Mouse (Mus musculus) MEL (cell line): ENCODE data around the gene B9d2. TPM values are rescaled to one million over a fixed set of nuclear protein-coding genes. Genes with fewer than 3 reads are reported as not detected.

Experiments used
- DNase-seq: peaks from one replicate; pipeline ENCODE4 v3.0.0; 2011; ENCODE audit warnings: low read depth, low spot score
- H3K27ac ChIP-seq: 2 replicates; pipeline ENCODE4 v1.5.1; 2012; ENCODE audit warnings: low read depth, mild to moderate bottlenecking, control low read depth, low read length, moderate library complexity; ENCODE audit not compliant: control insufficient read depth
- H3K27me3 ChIP-seq, 2 experiments: fragments of 150-350 bp in 1 of 2; sonication (generic) in 1 of 2; 2 replicates each; pipeline ENCODE4 v1.6.1; 2012; ENCODE audit warnings: low read length in 2 of 2, mild to moderate bottlenecking in 2 of 2, improper control_type of control experiment in 1 of 2, moderate library complexity in 1 of 2; ENCODE audit not compliant: insufficient read depth in 2 of 2, control insufficient read depth in 1 of 2
- H3K36me3 ChIP-seq, 2 experiments: 2 replicates each; pipeline ENCODE4 v1.6.1; 2012 to 2014; ENCODE audit warnings: low read length in 2 of 2, improper control_type of control experiment in 1 of 2, inconsistent platforms in 1 of 2, mild to moderate bottlenecking in 1 of 2; ENCODE audit not compliant: insufficient read depth in 2 of 2, control insufficient read depth in 1 of 2
- H3K4me1 ChIP-seq, 2 experiments: fragments of 150-350 bp in 1 of 2; sonication (generic) in 1 of 2; 2 replicates each; pipeline ENCODE4 v1.6.1; 2012; ENCODE audit warnings: low read length in 2 of 2, improper control_type of control experiment in 1 of 2, mild to moderate bottlenecking in 1 of 2; ENCODE audit not compliant: insufficient read depth in 2 of 2, control insufficient read depth in 1 of 2
- H3K4me3 ChIP-seq, 2 experiments: fragments of 150-350 bp in 1 of 2; sonication (generic) in 1 of 2; 2 replicates each; pipeline ENCODE4 v1.5.1; 2012; ENCODE audit warnings: low read depth in 2 of 2, low read length in 2 of 2, mild to moderate bottlenecking in 2 of 2, moderate library complexity in 2 of 2, control low read depth in 1 of 2, improper control_type of control experiment in 1 of 2; ENCODE audit not compliant: control insufficient read depth in 1 of 2, insufficient read depth in 1 of 2
- H3K79me2 ChIP-seq: 2 replicates; pipeline ENCODE4 v1.6.1; 2012; ENCODE audit warnings: mild to moderate bottlenecking, low read length, moderate library complexity; ENCODE audit not compliant: control insufficient read depth, poor library complexity, insufficient read depth
- H3K9ac ChIP-seq: 2 replicates; pipeline ENCODE4 v1.6.1; 2012; ENCODE audit warnings: low read depth, mild to moderate bottlenecking, control low read depth, low read length, moderate library complexity; ENCODE audit not compliant: control insufficient read depth, poor library complexity, severe bottlenecking
- H3K9me3 ChIP-seq: fragments of 150-350 bp; sonication (generic); replicated peaks from 2 replicates; pipeline ENCODE4 v1.6.1; 2012; ENCODE audit warnings: mild to moderate bottlenecking, low read length, improper control_type of control experiment, moderate library complexity; ENCODE audit not compliant: insufficient read depth
- BHLHE40 ChIP-seq: IDR thresholded peaks from 2 replicates; pipeline ENCODE4 v1.6.1; 2012; ENCODE audit warnings: low read depth, mild to moderate bottlenecking, inconsistent platforms, low read length, improper control_type of control experiment, borderline replicate concordance
- CHD1 ChIP-seq: IDR thresholded peaks from 2 replicates; pipeline ENCODE4 v1.6.1; 2012; ENCODE audit warnings: low read depth, mild to moderate bottlenecking, inconsistent platforms, low read length, improper control_type of control experiment
- CTCF ChIP-seq, 3 experiments: IDR thresholded peaks in 2 of 3; conservative IDR thresholded peaks in 1 of 3; 2 replicates each; pipeline ENCODE4 v1.5.1; 2011 to 2012; ENCODE audit warnings: low read length in 3 of 3, low read depth in 2 of 3, mild to moderate bottlenecking in 2 of 3, improper control_type of control experiment in 1 of 3, inconsistent platforms in 1 of 3, mixed read lengths in 1 of 3, moderate library complexity in 1 of 3; ENCODE audit not compliant: control insufficient read depth in 1 of 3, insufficient read depth in 1 of 3, poor library complexity in 1 of 3, severe bottlenecking in 1 of 3
- ETS1 ChIP-seq: IDR thresholded peaks from 2 replicates; pipeline ENCODE4 v1.6.1; 2012; ENCODE audit warnings: low read depth, mild to moderate bottlenecking, inconsistent platforms, low read length, improper control_type of control experiment, moderate library complexity
- HCFC1 ChIP-seq: IDR thresholded peaks from 2 replicates; pipeline ENCODE4 v1.6.1; 2012; ENCODE audit warnings: low read depth, mild to moderate bottlenecking, inconsistent platforms, low read length, improper control_type of control experiment, moderate library complexity
- JUND ChIP-seq: IDR thresholded peaks from 2 replicates; pipeline ENCODE4 v1.6.1; 2011; ENCODE audit warnings: low read depth, mild to moderate bottlenecking, improper control_type of control experiment, low read length
- KAT2A ChIP-seq: conservative IDR thresholded peaks from 2 replicates; pipeline ENCODE4 v1.6.1; 2012; ENCODE audit warnings: low read depth, low read length, improper control_type of control experiment, inconsistent platforms
- MAFK ChIP-seq: IDR thresholded peaks from 2 replicates; pipeline ENCODE4 v1.6.1; 2011; ENCODE audit warnings: low read depth, mild to moderate bottlenecking, low read length, improper control_type of control experiment, borderline replicate concordance
- MAX ChIP-seq: IDR thresholded peaks from 2 replicates; pipeline ENCODE4 v1.6.1; 2011; ENCODE audit warnings: low read length, improper control_type of control experiment
- MXI1 ChIP-seq: IDR thresholded peaks from 2 replicates; pipeline ENCODE4 v1.6.1; 2011; ENCODE audit warnings: mild to moderate bottlenecking, low read depth, low read length, improper control_type of control experiment
- MYB ChIP-seq: IDR thresholded peaks from 2 replicates; pipeline ENCODE4 v1.6.1; 2011; ENCODE audit warnings: mild to moderate bottlenecking, low read depth, low read length, improper control_type of control experiment
- MYC ChIP-seq: IDR thresholded peaks from 2 replicates; pipeline ENCODE4 v1.6.1; 2011; ENCODE audit warnings: low read depth, mild to moderate bottlenecking, low read length, improper control_type of control experiment, moderate library complexity
- NELFE ChIP-seq: IDR thresholded peaks from 2 replicates; pipeline ENCODE4 v1.6.1; 2011; ENCODE audit warnings: low read depth, low read length, improper control_type of control experiment
- NRF1 ChIP-seq: IDR thresholded peaks from 2 replicates; pipeline ENCODE4 v1.6.1; 2014; ENCODE audit warnings: low read depth, mild to moderate bottlenecking, inconsistent platforms, low read length, improper control_type of control experiment, moderate library complexity; ENCODE audit not compliant: poor library complexity, insufficient read depth, severe bottlenecking
- POLR2A ChIP-seq, 2 experiments: IDR thresholded peaks; 2 replicates each; pipeline ENCODE4 v1.6.1; 2011 to 2012; ENCODE audit warnings: low read length in 2 of 2, mild to moderate bottlenecking in 2 of 2, control low read depth in 1 of 2, improper control_type of control experiment in 1 of 2, low read depth in 1 of 2, moderate library complexity in 1 of 2; ENCODE audit not compliant: control insufficient read depth in 1 of 2, insufficient read depth in 1 of 2, poor library complexity in 1 of 2
- POLR2AphosphoS5 ChIP-seq: IDR thresholded peaks from 2 replicates; pipeline ENCODE4 v1.6.1; 2012; ENCODE audit warnings: low read depth, borderline replicate concordance, mild to moderate bottlenecking, inconsistent platforms, low read length, moderate library complexity, mixed read lengths
- RAD21 ChIP-seq: IDR thresholded peaks from 2 replicates; pipeline ENCODE4 v1.6.1; 2011; ENCODE audit warnings: mild to moderate bottlenecking, low read depth, low read length, improper control_type of control experiment
- RCOR1 ChIP-seq: IDR thresholded peaks from 2 replicates; pipeline ENCODE4 v1.6.1; 2012; ENCODE audit warnings: low read depth, mild to moderate bottlenecking, inconsistent platforms, low read length, improper control_type of control experiment
- SIN3A ChIP-seq: IDR thresholded peaks from 2 replicates; pipeline ENCODE4 v1.6.1; 2012; ENCODE audit warnings: low read length, improper control_type of control experiment, inconsistent platforms
- SMC3 ChIP-seq: IDR thresholded peaks from 2 replicates; pipeline ENCODE4 v1.6.1; 2011; ENCODE audit warnings: low read depth, low read length, improper control_type of control experiment
- TAL1 ChIP-seq: IDR thresholded peaks from 2 replicates; pipeline ENCODE4 v1.6.1; 2012; ENCODE audit warnings: mild to moderate bottlenecking, inconsistent platforms, low read length, moderate library complexity, mixed read lengths
- TBP ChIP-seq: IDR thresholded peaks from 2 replicates; pipeline ENCODE4 v1.8.0; 2011; ENCODE audit warnings: low read depth, low read length, improper control_type of control experiment
- TCF12 ChIP-seq: IDR thresholded peaks from 2 replicates; pipeline ENCODE4 v1.6.1; 2014; ENCODE audit warnings: low read depth, mild to moderate bottlenecking, inconsistent platforms, low read length, improper control_type of control experiment, moderate library complexity
- UBTF ChIP-seq: IDR thresholded peaks from 2 replicates; pipeline ENCODE4 v1.6.1; 2012; ENCODE audit warnings: low read depth, mild to moderate bottlenecking, inconsistent platforms, low read length, improper control_type of control experiment, moderate library complexity, borderline replicate concordance; ENCODE audit not compliant: insufficient read depth
- USF1 ChIP-seq: IDR thresholded peaks from 2 replicates; pipeline ENCODE4 v1.6.1; 2014; ENCODE audit warnings: low read depth, mild to moderate bottlenecking, inconsistent platforms, low read length, improper control_type of control experiment, moderate library complexity
- ZC3H11A ChIP-seq: IDR thresholded peaks from 2 replicates; pipeline ENCODE4 v1.6.1; 2012; ENCODE audit warnings: low read depth, mild to moderate bottlenecking, inconsistent platforms, low read length, improper control_type of control experiment
- ZNF384 ChIP-seq: IDR thresholded peaks from 2 replicates; pipeline ENCODE4 v1.6.1; 2012; ENCODE audit warnings: low read depth, mild to moderate bottlenecking, inconsistent platforms, low read length, improper control_type of control experiment
- polyA plus RNA-seq, 2 experiments: library from polyadenylated mRNA; stranded (reverse) in 1 of 2; unstranded in 1 of 2; fragments of >175 nt in 1 of 2; fragments of >200 nt in 1 of 2; gene quantifications; 2 replicates each; pipeline versions ENCODE4 v1.2.1 to v1.2.4; 2012; ENCODE audit warnings: low replicate concordance in 2 of 2, low read depth in 1 of 2; ENCODE audit not compliant: insufficient read length in 2 of 2, insufficient read depth in 1 of 2, missing spikeins in 1 of 2
- total RNA-seq: library from RNA; depleted of rRNA; stranded (reverse); fragments of 300-350 nt; gene quantifications from 2 replicates; pipeline ENCODE4 v1.2.3, GENCODE M21; 2012

B9d2 gene
- total and polyA plus RNA-seq, 3 experiments, result 70.4 to 108 TPM; not detected in 1

GRCm38 (mm10) chr7:25684659-25685058 lies 4.1 kb downstream of the B9d2 start:
- Histone ChIP-seq H3K27ac (peak overlapping the region; percentile 99), H3K4me1 (peaks cover 13 to 46% of the 10 kb centered on the region in 2 experiments), H3K9me3 (no peaks in the 10 kb centered on the region), H3K9ac (0 out of 2 replicates have a peak overlapping the region, but pooled peaks have one; percentile 5), H3K4me3 (no peak overlapping the region), H3K27me3 (no peaks in the 10 kb centered on the region), H3K36me3 (peaks cover 0 to 43% of the 10 kb centered on the region in 2 experiments; a peak in 2 of 4 replicates), H3K79me2 (peaks cover 63% of the 10 kb centered on the region)
- TF ChIP-seq MAFK (no peak), RAD21 (no peak), ZNF384 (no peak), TCF12 (no peak), MXI1 (no peak), UBTF (no peak), MYC (no peak), MAX (no peak), HCFC1 (no peak), POLR2AphosphoS5 (no peak), SIN3A (no peak), SMC3 (no peak), CHD1 (no peak), ZC3H11A (no peak), KAT2A (no peak)
- DNase-seq, result no peak

GRCm38 (mm10) chr7:25685926-25686470 lies 5.4 kb downstream of the B9d2 start:
- no peak for TF ChIP-seq CTCF (IDR thresholded peaks at IDR 0.05 in 2 of 3, conservative IDR thresholded peaks at IDR 0.05 in 1 of 3; ENCODE audit: control insufficient read depth in 1 of 3, insufficient read depth in 1 of 3, low read depth in 2 of 3, low read length in 3 of 3, poor library complexity in 1 of 3, severe bottlenecking in 1 of 3)
- TF ChIP-seq SMC3, result no peak
- no peak for TF ChIP-seq NRF1
- no peak for TF ChIP-seq POLR2A (IDR thresholded peaks at IDR 0.05; ENCODE audit: control insufficient read depth in 1 of 2, insufficient read depth in 1 of 2, low read depth in 1 of 2, low read length in 2 of 2, poor library complexity in 1 of 2)
- no peak for TF ChIP-seq RAD21
- no peak for TF ChIP-seq ETS1
- TF ChIP-seq MAFK, result no peak
- no peak for TF ChIP-seq SIN3A
- no peak for TF ChIP-seq TAL1
- no peak for TF ChIP-seq JUND
- no peak for TF ChIP-seq NELFE
- TF ChIP-seq MYB, result no peak
- TF ChIP-seq USF1, result no peak
- no peak for TF ChIP-seq HCFC1
- TF ChIP-seq BHLHE40, result no peak
- TF ChIP-seq TBP, result no peak
- TF ChIP-seq MXI1, result no peak
- no peak for TF ChIP-seq RCOR1
- peaks cover 3 to 46% of the 10 kb centered on the region in 2 experiments for H3K36me3 ChIP-seq
- H3K4me1 ChIP-seq, result peaks cover 13 to 52% of the 10 kb centered on the region in 2 experiments
- H3K27me3 ChIP-seq, result no peaks in the 10 kb centered on the region
- H3K9ac ChIP-seq, result peak overlapping the region; percentile 75
- H3K9me3 ChIP-seq, result no peaks in the 10 kb centered on the region
- peak overlapping the region; percentile 83 for H3K27ac ChIP-seq
- no peak for DNase-seq
- peaks cover 73% of the 10 kb centered on the region for H3K79me2 ChIP-seq
- peak overlapping the region in 1 of 2 experiments; percentile 52; a peak in 2 of 4 replicates for H3K4me3 ChIP-seq
